In genomic region chr2:164968451-164968851, GRCm38 (mm10) we compare ENCODE assay signal across 8 mouse cellular contexts. TPM values are rescaled to one million over a fixed set of nuclear protein-coding genes. Genes with fewer than 3 reads are reported as not detected.
A peak's percentile ranks its signal among the peaks of the same experiment; 100 is the strongest.
DNase-seq lines count a peak whose midpoint lies in the region; ATAC-seq lines count a peak whose summit lies in the region.

No protein-coding gene starts in this region.

- peak overlapping the region; percentile 63 for H3K9ac ChIP-seq in forebrain, embryonic 14.5 days (ENCODE audit: low read length)

- peak overlapping the region; percentile 46 for H3K4me3 ChIP-seq in forebrain, embryonic 14.5 days (ENCODE audit: low read depth, low read length)
- H3K4me3 ChIP-seq in hindbrain, embryonic 10.5 days = peak overlapping the region; percentile 55

- H3K4me1 ChIP-seq in forebrain, embryonic 14.5 days (ENCODE audit: control insufficient read depth, insufficient read depth, low read length) = peaks cover 11% of the 10 kb centered on the region
- H3K4me1 ChIP-seq in hindbrain, embryonic 10.5 days (replicated peaks) = peaks cover 77% of the 10 kb centered on the region

- no peaks in the 10 kb centered on the region for H3K36me3 ChIP-seq in forebrain, embryonic 14.5 days (ENCODE audit: control insufficient read depth, insufficient read depth, low read length)
- no peaks in the 10 kb centered on the region for H3K36me3 ChIP-seq in hindbrain, embryonic 10.5 days

- under 1% methylated on average over 29 of the region's 29 CpGs for WGBS in forebrain, embryonic 14.5 days
- WGBS in hindbrain, embryonic 10.5 days = under 1% methylated on average over 29 of the region's 29 CpGs

- peak; percentile 25; the same call in 1 of the 2 replicates for ATAC-seq in forebrain, embryonic 14.5 days

- no peaks in the 10 kb centered on the region for H3K9me3 ChIP-seq in forebrain, embryonic 14.5 days (replicated peaks; ENCODE audit: control insufficient read depth, low read length)
- no peaks in the 10 kb centered on the region for H3K9me3 ChIP-seq in hindbrain, embryonic 10.5 days

- peak overlapping the region; percentile 81; the same call in 1 of the 2 replicates for H3K27ac ChIP-seq in forebrain, embryonic 14.5 days (ENCODE audit: low read depth, low read length)
- H3K27ac ChIP-seq in hindbrain, embryonic 10.5 days = peak overlapping the region; percentile 79

- peak overlapping the region; percentile 79 for H3K4me2 ChIP-seq in forebrain, embryonic 14.5 days (ENCODE audit: low read length)

- peak; percentile 83 for DNase-seq in ES-CJ7 (ENCODE audit: low read depth, low spot score)
- DNase-seq in adrenal gland, postnatal 25 days = peak; percentile 83
- DNase-seq in forebrain, embryonic 14.5 days (ENCODE audit: low spot score) = peak; percentile 63
- DNase-seq in hindbrain, embryonic 10.5 days (ENCODE audit: low spot score) = peak; percentile 82
- DNase-seq in layer of hippocampus, postnatal 14 days (ENCODE audit: low spot score in 2 of 2) = peak; percentile 44 to 59
- DNase-seq in lung, postnatal 14 days = peak; percentile 76
- peak; percentile 62 to 71 for DNase-seq in right cerebral cortex, postnatal 10 days (ENCODE audit: low spot score in 2 of 2)
- no peak for DNase-seq in thymus, adult 18-20 months

- H3K27me3 ChIP-seq in forebrain, embryonic 14.5 days (replicated peaks; ENCODE audit: control insufficient read depth, insufficient read depth, low read length) = peaks cover 53% of the 10 kb centered on the region
- H3K27me3 ChIP-seq in hindbrain, embryonic 10.5 days (ENCODE audit: insufficient read depth, poor library complexity, severe bottlenecking) = peaks cover 92% of the 10 kb centered on the region

RNA-seq across cellular contexts. Expression of gene Slc12a5, which starts 7.8 kb away (rescaled TPM):
- 7.2 and 10.6 TPM in 2 replicates for total RNA-seq in adrenal gland, postnatal 25 days (2021)
- polyA plus RNA-seq in forebrain, embryonic 14.5 days (2014; fragmentation: Nextera tagmentation; extraction: Ambion mirVana) = 15.1 and 17.7 TPM in 2 replicates
- polyA plus RNA-seq in hindbrain, embryonic 10.5 days (2016; fragmentation: Nextera tagmentation; extraction: Ambion mirVana) = 3.1 and 5.1 TPM in 2 replicates
- 100 to 1,000 TPM; 288 to 332 TPM for total RNA-seq in layer of hippocampus, postnatal 14 days (2021)

RNA-seq across cellular contexts. Expression of gene Mmp9, which starts 27.9 kb away (rescaled TPM):
- total RNA-seq in adrenal gland, postnatal 25 days (2021) = 0.33 and 0.43 TPM in 2 replicates
- polyA plus RNA-seq in forebrain, embryonic 14.5 days (2014; fragmentation: Nextera tagmentation; extraction: Ambion mirVana) = 12.8 and 15.5 TPM in 2 replicates
- 0.56 and 1.2 TPM in 2 replicates for polyA plus RNA-seq in hindbrain, embryonic 10.5 days (2016; fragmentation: Nextera tagmentation; extraction: Ambion mirVana)
- total RNA-seq in layer of hippocampus, postnatal 14 days (2021) = 1 to 10 TPM; 1.8 to 2.1 TPM

RNA-seq across cellular contexts. Expression of gene Zfp335, which starts 56.9 kb away (rescaled TPM):
- total RNA-seq in adrenal gland, postnatal 25 days (2021) = 21.2 and 23.9 TPM in 2 replicates
- 8.9 and 13.4 TPM in 2 replicates for polyA plus RNA-seq in forebrain, embryonic 14.5 days (2014; fragmentation: Nextera tagmentation; extraction: Ambion mirVana)
- polyA plus RNA-seq in hindbrain, embryonic 10.5 days (2016; fragmentation: Nextera tagmentation; extraction: Ambion mirVana) = 15.3 and 18.4 TPM in 2 replicates
- total RNA-seq in layer of hippocampus, postnatal 14 days (2021) = 10 to 100 TPM; 25.0 to 26.4 TPM

Comparison
In these comparisons a context has a peak if more than half of its experiments do, and no peak if none do; other contexts are left out.
1. DNase-seq: peak in ES-CJ7 (single experiment), adrenal gland, postnatal 25 days (single experiment), forebrain, embryonic 14.5 days (single experiment), hindbrain, embryonic 10.5 days (single experiment), layer of hippocampus, postnatal 14 days (2 of 2), lung, postnatal 14 days (single experiment) and right cerebral cortex, postnatal 10 days (2 of 2); none in thymus, adult 18-20 months (0 of 2).
2. RNA of gene Slc12a5, which starts 7.8 kb away (total RNA-seq): 288 to 332 TPM in layer of hippocampus, postnatal 14 days; 7.2 to 10.6 TPM in adrenal gland, postnatal 25 days; every median in the first group is over 10 times any median in the second.